Mouse (Mus musculus) ES-Bruce4 (cell line): ENCODE data around the gene Akt1s1.

ENCODE experiments used
- EP300 ChIP-seq: IDR thresholded peaks from 2 replicates; pipeline ENCODE4 v1.6.1; 2011; ENCODE audit warnings: low read depth, low read length; ENCODE audit not compliant: insufficient read depth
- POLR2A ChIP-seq: IDR thresholded peaks from one replicate; pipeline ENCODE4 v1.8.1; 2011; ENCODE audit warnings: low read length; ENCODE audit not compliant: insufficient read depth

DNA sequence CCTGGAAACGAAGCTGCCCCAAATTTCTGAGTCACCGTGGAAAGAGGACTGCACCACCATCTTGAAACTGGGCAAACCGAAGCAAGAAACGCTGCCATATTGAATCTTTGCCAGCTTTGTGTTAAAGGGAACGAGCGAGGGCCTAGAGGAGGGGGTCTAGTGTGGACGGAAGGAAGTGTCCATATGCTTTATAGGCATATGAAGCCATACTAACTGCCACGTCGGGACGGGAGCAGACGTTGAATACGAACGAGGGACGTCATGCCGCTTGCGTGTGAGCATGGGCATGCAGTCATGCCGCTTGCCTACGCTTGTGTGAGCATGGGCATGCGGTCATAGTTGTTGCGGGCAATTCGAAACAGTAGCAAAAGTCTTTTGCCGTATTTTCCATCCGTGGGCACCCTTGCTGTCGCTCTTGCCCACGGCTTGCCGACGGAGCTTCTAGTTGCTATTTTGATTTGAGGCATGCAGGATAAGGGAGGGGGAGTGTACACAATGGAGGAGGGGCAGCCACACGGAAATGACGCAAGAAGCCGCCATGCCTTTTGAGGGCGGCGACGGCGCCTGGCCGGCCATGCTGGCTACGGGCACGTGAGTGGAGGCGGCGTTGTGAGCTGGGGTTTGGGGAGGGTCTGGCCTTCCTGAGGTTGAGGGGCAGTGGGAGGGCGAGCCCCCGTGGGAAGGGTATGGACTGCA lies 773 bp downstream of the Akt1s1 start:
- TF ChIP-seq EP300 (0 out of 2 replicates have a peak, but pooled peaks have one; percentile 57), POLR2A (peak; percentile 75)
